ENCODE assay signal across 11 mouse cellular contexts in genomic region chr5:113829566-113830291, GRCm38 (mm10). TPM values are rescaled to one million over a fixed set of nuclear protein-coding genes. Genes with fewer than 3 reads are reported as not detected.
DNase-seq lines count a peak whose midpoint lies in the region; ATAC-seq and TF ChIP-seq lines count a peak whose summit lies in the region.
"Had no signal": no experiment of that assay in that cellular context is flagged by ENCODE, and none has a peak within 500 bp of the region (broad histone marks: within the 10 kb centered on the region; RNA-seq: fewer than 3 reads in every experiment).

No protein-coding gene starts in this region.

- H3K36me3 ChIP-seq in intestine, embryonic 16.5 days (ENCODE audit: control insufficient read depth, insufficient read depth, low read length) = no peaks in the 10 kb centered on the region
- no peaks in the 10 kb centered on the region for H3K36me3 ChIP-seq in intestine, embryonic 15.5 days
- no peaks in the 10 kb centered on the region for H3K36me3 ChIP-seq in E14TG2a.4 (ENCODE audit: insufficient read depth, low read length)
- H3K36me3 ChIP-seq in MEL (ENCODE audit: control insufficient read depth in 1 of 2, insufficient read depth in 2 of 2, low read length in 2 of 2) = peaks cover 0 to 6% of the 10 kb centered on the region in 2 experiments; a peak in 2 of 4 replicates
- no peaks in the 10 kb centered on the region for H3K36me3 ChIP-seq in liver, embryonic 16.5 days (ENCODE audit: control insufficient read depth, insufficient read depth)
- no peaks in the 10 kb centered on the region for H3K36me3 ChIP-seq in hindbrain, embryonic 10.5 days
- H3K36me3 ChIP-seq: forebrain, embryonic 10.5 days; limb, embryonic 15.5 days had no signal

- no peaks in the 10 kb centered on the region for H3K4me1 ChIP-seq in intestine, embryonic 16.5 days (ENCODE audit: control insufficient read depth, insufficient read depth, low read length)
- H3K4me1 ChIP-seq in intestine, embryonic 15.5 days (replicated peaks) = no peaks in the 10 kb centered on the region
- peaks cover 35% of the 10 kb centered on the region for H3K4me1 ChIP-seq in E14TG2a.4 (replicated peaks; ENCODE audit: low read depth, low read length)
- H3K4me1 ChIP-seq in MEL (ENCODE audit: control insufficient read depth in 1 of 2, insufficient read depth in 2 of 2, low read length in 2 of 2) = peaks cover 0 to 15% of the 10 kb centered on the region in 2 experiments; a peak in 2 of 4 replicates
- peaks cover 13% of the 10 kb centered on the region for H3K4me1 ChIP-seq in liver, embryonic 16.5 days (ENCODE audit: control insufficient read depth, low read depth, low read length)
- H3K4me1 ChIP-seq in hindbrain, embryonic 10.5 days (replicated peaks) = peaks cover 18% of the 10 kb centered on the region

- H3K27me3 ChIP-seq in intestine, embryonic 16.5 days (replicated peaks; ENCODE audit: control insufficient read depth, insufficient read depth, low read length) = no peaks in the 10 kb centered on the region
- no peaks in the 10 kb centered on the region for H3K27me3 ChIP-seq in intestine, embryonic 15.5 days (replicated peaks)
- H3K27me3 ChIP-seq in E14TG2a.4 (ENCODE audit: insufficient read depth, low read length) (no peaks in the 10 kb centered on the region), MEL (ENCODE audit: control insufficient read depth in 1 of 2, insufficient read depth in 2 of 2, low read length in 2 of 2) (no peaks in the 10 kb centered on the region)
- H3K27me3 ChIP-seq in liver, embryonic 16.5 days (ENCODE audit: control insufficient read depth, insufficient read depth, low read depth, low read length) = no peaks in the 10 kb centered on the region
- no peaks in the 10 kb centered on the region for H3K27me3 ChIP-seq in hindbrain, embryonic 10.5 days (ENCODE audit: insufficient read depth, poor library complexity, severe bottlenecking)
- H3K27me3 ChIP-seq: limb, embryonic 15.5 days had no signal

- TF ChIP-seq CTCF in E14TG2a.4 (conservative IDR thresholded peaks at IDR 0.05; ENCODE audit: low read length) (no peak), MEL (IDR thresholded peaks at IDR 0.05 in 2 of 3, conservative IDR thresholded peaks at IDR 0.05 in 1 of 3; ENCODE audit: control insufficient read depth in 1 of 3, insufficient read depth in 1 of 3, low read depth in 2 of 3, low read length in 3 of 3, poor library complexity in 1 of 3, severe bottlenecking in 1 of 3) (no peak)

- H3K9ac ChIP-seq in intestine, embryonic 16.5 days (ENCODE audit: low read depth, low read length) = no peak overlapping the region
- H3K9ac ChIP-seq in intestine, embryonic 15.5 days = no peak overlapping the region
- H3K9ac ChIP-seq in MEL (ENCODE audit: control insufficient read depth, low read depth, low read length, poor library complexity, severe bottlenecking) = peak overlapping the region; percentile 80
- H3K9ac ChIP-seq in liver, embryonic 16.5 days (ENCODE audit: low read depth, low read length) = peak overlapping the region; percentile 35; the same call in 1 of the 2 replicates
- H3K9ac ChIP-seq: limb, embryonic 15.5 days had no signal

- no peak overlapping the region for H3K4me2 ChIP-seq in intestine, embryonic 16.5 days (ENCODE audit: low read depth, low read length)
- H3K4me2 ChIP-seq in intestine, embryonic 15.5 days (replicated peaks) = no peak overlapping the region
- H3K4me2 ChIP-seq in liver, embryonic 16.5 days (ENCODE audit: low read depth, low read length) = peak overlapping the region; percentile 19
- H3K4me2 ChIP-seq: limb, embryonic 15.5 days had no signal

- no peaks in the 10 kb centered on the region for H3K9me3 ChIP-seq in intestine, embryonic 16.5 days (ENCODE audit: control insufficient read depth, low read length)
- no peaks in the 10 kb centered on the region for H3K9me3 ChIP-seq in intestine, embryonic 15.5 days
- H3K9me3 ChIP-seq in E14TG2a.4 (ENCODE audit: low read length) (no peaks in the 10 kb centered on the region), MEL (replicated peaks; ENCODE audit: insufficient read depth, low read length) (no peaks in the 10 kb centered on the region)
- H3K9me3 ChIP-seq in liver, embryonic 16.5 days (replicated peaks; ENCODE audit: control insufficient read depth, low read length) = no peaks in the 10 kb centered on the region
- no peaks in the 10 kb centered on the region for H3K9me3 ChIP-seq in hindbrain, embryonic 10.5 days
- H3K9me3 ChIP-seq: forebrain, embryonic 10.5 days; limb, embryonic 15.5 days had no signal

- ATAC-seq in intestine, embryonic 16.5 days = no peak
- ATAC-seq in intestine, embryonic 15.5 days = no peak
- ATAC-seq in liver, embryonic 16.5 days (ENCODE audit: low read depth) = no peak

- H3K79me2 ChIP-seq in MEL (ENCODE audit: control insufficient read depth, insufficient read depth, low read length, poor library complexity) = peaks cover 5% of the 10 kb centered on the region

- TF ChIP-seq POLR2A in MEL (IDR thresholded peaks at IDR 0.05; ENCODE audit: control insufficient read depth in 1 of 2, insufficient read depth in 1 of 2, low read depth in 1 of 2, low read length in 2 of 2, poor library complexity in 1 of 2) = no peak

- DNase-seq in MEL (ENCODE audit: low read depth, low spot score) = no peak
- no peak for DNase-seq in hindbrain, embryonic 10.5 days (ENCODE audit: low spot score)
- DNase-seq in left cerebral cortex, adult 8-10 months (ENCODE audit: low spot score in 2 of 2) = no peak
- DNase-seq: cerebellum, adult 8-10 months; right cerebral cortex, postnatal 4 days had no signal

- WGBS in intestine, embryonic 16.5 days = 78% methylated on average over 7 of the region's 7 CpGs
- 70% methylated on average over 7 of the region's 7 CpGs for WGBS in intestine, embryonic 15.5 days
- WGBS in liver, embryonic 16.5 days (ENCODE audit: insufficient replicate concordance) = 31% methylated on average over 7 of the region's 7 CpGs
- WGBS in hindbrain, embryonic 10.5 days = 83% methylated on average over 7 of the region's 7 CpGs

- H3K27ac ChIP-seq in intestine, embryonic 16.5 days (ENCODE audit: low read length) = no peak overlapping the region
- no peak overlapping the region for H3K27ac ChIP-seq in intestine, embryonic 15.5 days
- peak overlapping the region; percentile 64 for H3K27ac ChIP-seq in MEL (ENCODE audit: control insufficient read depth, low read depth, low read length)
- peak overlapping the region; percentile 36 for H3K27ac ChIP-seq in liver, embryonic 16.5 days (ENCODE audit: low read length)
- no peak overlapping the region for H3K27ac ChIP-seq in hindbrain, embryonic 10.5 days
- H3K27ac ChIP-seq: forebrain, embryonic 10.5 days; limb, embryonic 15.5 days had no signal

- peak overlapping the region; percentile 5; the same call in 1 of the 2 replicates for H3K4me3 ChIP-seq in intestine, embryonic 16.5 days (ENCODE audit: low read length)
- H3K4me3 ChIP-seq in intestine, embryonic 15.5 days (replicated peaks) = no peak overlapping the region; the same call in 1 of the 2 replicates
- H3K4me3 ChIP-seq in E14TG2a.4 (replicated peaks; ENCODE audit: low read length) (peak overlapping the region; percentile 57), MEL (ENCODE audit: control insufficient read depth in 1 of 2, insufficient read depth in 1 of 2, low read depth in 2 of 2, low read length in 2 of 2) (peak overlapping the region; percentile 60 to 85)
- peak overlapping the region; percentile 39 for H3K4me3 ChIP-seq in liver, embryonic 16.5 days (ENCODE audit: low read depth, low read length)
- no peak overlapping the region for H3K4me3 ChIP-seq in hindbrain, embryonic 10.5 days
- H3K4me3 ChIP-seq: forebrain, embryonic 10.5 days; limb, embryonic 15.5 days had no signal

- TF ChIP-seq RAD21 in MEL (IDR thresholded peaks at IDR 0.05; ENCODE audit: low read depth, low read length) = no peak

- TF ChIP-seq EP300 in MEL (IDR thresholded peaks at IDR 0.05; ENCODE audit: low read depth in 1 of 2, low read length in 2 of 2) = no peak

RNA-seq across cellular contexts. Expression of gene Selplg, which starts 2.7 kb away (rescaled TPM):
- polyA plus RNA-seq in intestine, embryonic 16.5 days (2015; fragmentation: Nextera tagmentation; extraction: Ambion mirVana) = 6.8 and 7.5 TPM in 2 replicates
- polyA plus RNA-seq in intestine, embryonic 15.5 days (2015; fragmentation: Nextera tagmentation; extraction: Ambion mirVana) = 3.4 and 4.4 TPM in 2 replicates
- 24.2 and 29.1 TPM in 2 replicates for total RNA-seq in MEL (2012; rRNA removed)
- 10 to 100 TPM in 1 of 2 experiments, not detected in 1; 48.2 TPM for polyA plus RNA-seq in MEL (2012; ENCODE audit: insufficient read depth in 1 of 2, insufficient read length in 2 of 2, low read depth in 1 of 2, low replicate concordance in 2 of 2, missing spikeins in 1 of 2)
- polyA plus RNA-seq in liver, embryonic 16.5 days (2015; fragmentation: Nextera tagmentation; extraction: Ambion mirVana) = 14.1 and 15.4 TPM in 2 replicates
- polyA plus RNA-seq in hindbrain, embryonic 10.5 days (2016; fragmentation: Nextera tagmentation; extraction: Ambion mirVana) = 1.3 and 1.7 TPM in 2 replicates
- 10 to 100 TPM; 26.2 to 60.3 (median 40.2) TPM for total RNA-seq in left cerebral cortex, adult 8-10 months (2022)

RNA-seq across cellular contexts. Expression of gene Tmem119, which starts 29.4 kb away (rescaled TPM):
- polyA plus RNA-seq in intestine, embryonic 16.5 days (2015; fragmentation: Nextera tagmentation; extraction: Ambion mirVana) = 56.6 and 63.7 TPM in 2 replicates
- 57.5 and 61.9 TPM in 2 replicates for polyA plus RNA-seq in intestine, embryonic 15.5 days (2015; fragmentation: Nextera tagmentation; extraction: Ambion mirVana)
- not detected in 2 replicates for total RNA-seq in MEL (2012; rRNA removed)
- polyA plus RNA-seq in MEL (2012; ENCODE audit: insufficient read depth in 1 of 2, insufficient read length in 2 of 2, low read depth in 1 of 2, low replicate concordance in 2 of 2, missing spikeins in 1 of 2) = under 1 TPM in 1 of 2 experiments, not detected in 1; 0.13 TPM
- 3.6 and 4.5 TPM in 2 replicates for polyA plus RNA-seq in liver, embryonic 16.5 days (2015; fragmentation: Nextera tagmentation; extraction: Ambion mirVana)
- 34.4 and 46.0 TPM in 2 replicates for polyA plus RNA-seq in hindbrain, embryonic 10.5 days (2016; fragmentation: Nextera tagmentation; extraction: Ambion mirVana)
- 10 to 100 TPM; 21.4 to 31.5 (median 25.0) TPM for total RNA-seq in left cerebral cortex, adult 8-10 months (2022)

RNA-seq across cellular contexts. Expression of gene Iscu, which starts 57.2 kb away (rescaled TPM):
- 99.0 and 114 TPM in 2 replicates for polyA plus RNA-seq in intestine, embryonic 16.5 days (2015; fragmentation: Nextera tagmentation; extraction: Ambion mirVana)
- 107 and 115 TPM in 2 replicates for polyA plus RNA-seq in intestine, embryonic 15.5 days (2015; fragmentation: Nextera tagmentation; extraction: Ambion mirVana)
- 84.1 and 95.7 TPM in 2 replicates for total RNA-seq in MEL (2012; rRNA removed)
- 100 to 1,000 TPM in 1 of 2 experiments, not detected in 1; 150 TPM for polyA plus RNA-seq in MEL (2012; ENCODE audit: insufficient read depth in 1 of 2, insufficient read length in 2 of 2, low read depth in 1 of 2, low replicate concordance in 2 of 2, missing spikeins in 1 of 2)
- 82.4 and 83.7 TPM in 2 replicates for polyA plus RNA-seq in liver, embryonic 16.5 days (2015; fragmentation: Nextera tagmentation; extraction: Ambion mirVana)
- polyA plus RNA-seq in hindbrain, embryonic 10.5 days (2016; fragmentation: Nextera tagmentation; extraction: Ambion mirVana) = 103 and 116 TPM in 2 replicates
- 100 to 1,000 TPM; 124 to 132 (median 128) TPM for total RNA-seq in left cerebral cortex, adult 8-10 months (2022)

RNA-seq across cellular contexts. Expression of gene Sart3, which starts 57.4 kb away (rescaled TPM):
- polyA plus RNA-seq in intestine, embryonic 16.5 days (2015; fragmentation: Nextera tagmentation; extraction: Ambion mirVana) = 30.2 and 30.6 TPM in 2 replicates
- 40.2 and 43.8 TPM in 2 replicates for polyA plus RNA-seq in intestine, embryonic 15.5 days (2015; fragmentation: Nextera tagmentation; extraction: Ambion mirVana)
- total RNA-seq in MEL (2012; rRNA removed) = 38.5 and 41.4 TPM in 2 replicates
- polyA plus RNA-seq in MEL (2012; ENCODE audit: insufficient read depth in 1 of 2, insufficient read length in 2 of 2, low read depth in 1 of 2, low replicate concordance in 2 of 2, missing spikeins in 1 of 2) = 10 to 100 TPM in 1 of 2 experiments, not detected in 1; 74.4 TPM
- 13.9 and 15.7 TPM in 2 replicates for polyA plus RNA-seq in liver, embryonic 16.5 days (2015; fragmentation: Nextera tagmentation; extraction: Ambion mirVana)
- 66.0 and 77.9 TPM in 2 replicates for polyA plus RNA-seq in hindbrain, embryonic 10.5 days (2016; fragmentation: Nextera tagmentation; extraction: Ambion mirVana)
- total RNA-seq in left cerebral cortex, adult 8-10 months (2022) = 10 to 100 TPM; 38.2 to 43.8 (median 41.5) TPM

Comparison
In these comparisons a context has a peak if more than half of its experiments do, and no peak if none do; other contexts are left out.
1. H3K4me3 ChIP-seq: peak in intestine, embryonic 16.5 days (single experiment), E14TG2a.4 (single experiment), MEL (2 of 2) and liver, embryonic 16.5 days (single experiment); none in intestine, embryonic 15.5 days (single experiment) and hindbrain, embryonic 10.5 days (single experiment).
2. H3K27ac ChIP-seq: peak in MEL (single experiment) and liver, embryonic 16.5 days (single experiment); none in intestine, embryonic 16.5 days (single experiment), intestine, embryonic 15.5 days (single experiment) and hindbrain, embryonic 10.5 days (single experiment).
3. H3K9ac ChIP-seq: peak in MEL (single experiment) and liver, embryonic 16.5 days (single experiment); none in intestine, embryonic 16.5 days (single experiment) and intestine, embryonic 15.5 days (single experiment).